Mouse (Mus musculus): ENCODE measurements around the gene Gpm6a. TPM values are rescaled to one million over a fixed set of nuclear protein-coding genes. Genes with fewer than 3 reads are reported as not detected.

Gpm6a gene
- polyA plus RNA-seq (2017; shearing (Covaris generic)) = not detected

GRCm38 (mm10) chr8:54954741-54955455, at the start of gene Gpm6a:
Gpm6a (plus strand) TSS chr8:54954843.

Other genes starting within 250 kb of the Gpm6a start
- gene Wdr17, start 67.7 kb upstream of the Gpm6a start, polyA plus RNA-seq (2017; shearing (Covaris generic)) = not detected

Data from naive thymus-derived CD4-positive, alpha-beta T cell, adult 5 months (primary cell).